Mouse (Mus musculus): Measurements from ENCODE around the gene D13Ertd608e. TPM values are rescaled to one million over a fixed set of nuclear protein-coding genes. Genes with fewer than 3 reads are reported as not detected.
"Not testable (repeated sequence)": the region's sequence is repeated elsewhere in the genome, so short reads cannot be mapped to it uniquely, and the experiment has no call there.

The D13Ertd608e gene
- total RNA-seq (2014; fragmentation: Nextera tagmentation) (not detected in 2 replicates), total RNA-seq (2017) (not detected in 2 replicates), polyA plus RNA-seq (2012) (not detected in 2 replicates)

GRCm38 (mm10) chr13:119835320-119836056 is at the start of gene D13Ertd608e:
Gene D13Ertd608e, plus strand, starts transcription at chr13:119836006.
- H3K9me3 ChIP-seq (replicated peaks); H3K27me3 ChIP-seq (ENCODE audit: insufficient read depth, low read length); DNase-seq (ENCODE audit: low spot score); H3K4me3 ChIP-seq (ENCODE audit: low read depth, low read length); H3K36me3 ChIP-seq (replicated peaks); H3K4me1 ChIP-seq (ENCODE audit: insufficient read depth, low read depth, low read length); ATAC-seq (ENCODE audit: extremely low read depth, insufficient number of reproducible peaks, low FRiP score, poor library complexity, severe bottlenecking): not testable (repeated sequence)

- Histone ChIP-seq H3K9me3 (replicated peaks) (no peaks in the 10 kb centered on the region), H3K27me3 (ENCODE audit: insufficient read depth, low read length) (no peaks in the 10 kb centered on the region), H3K4me3 (ENCODE audit: low read depth, low read length) (peak overlapping the region; percentile 84), H3K4me1 (ENCODE audit: insufficient read depth, low read depth, low read length) (peaks cover 24% of the 10 kb centered on the region), H3K36me3 (replicated peaks) (peaks cover 35% of the 10 kb centered on the region)
- peak; percentile 57 for DNase-seq (ENCODE audit: low spot score)
- ATAC-seq (ENCODE audit: extremely low read depth, insufficient number of reproducible peaks, low FRiP score, poor library complexity, severe bottlenecking) = peak; percentile 70
- no peak for TF ChIP-seq GATA1 (IDR thresholded peaks at IDR 0.05; ENCODE audit: borderline replicate concordance, low read length)
- no peak for TF ChIP-seq TAL1 (conservative IDR thresholded peaks at IDR 0.05; ENCODE audit: low read depth, low read length)
- TF ChIP-seq GATA2 (IDR thresholded peaks at IDR 0.05; ENCODE audit: borderline replicate concordance, low read depth, low read length) = no peak
- TF ChIP-seq POLR2AphosphoS5 (IDR thresholded peaks at IDR 0.05; ENCODE audit: insufficient replicate concordance, low read depth, low read length) = no peak
- no peak for TF ChIP-seq CTCF (IDR thresholded peaks at IDR 0.05; ENCODE audit: low read depth, low read length)
These were observed 45.7 kb upstream of the D13Ertd608e start for GRCm38 (mm10) chr13:119789851-119790717.

GRCm38 (mm10) chr13:119790761-119791579 is 44.8 kb upstream of the D13Ertd608e start, which contains the start of gene Zfp131:
Gene Zfp131, minus strand, starts transcription at chr13:119790889.
- TF ChIP-seq POLR2AphosphoS5 (IDR thresholded peaks at IDR 0.05; ENCODE audit: insufficient replicate concordance, low read depth, low read length) (no peak), TAL1 (conservative IDR thresholded peaks at IDR 0.05; ENCODE audit: low read depth, low read length) (no peak), CTCF (IDR thresholded peaks at IDR 0.05; ENCODE audit: low read depth, low read length) (no peak), GATA2 (IDR thresholded peaks at IDR 0.05; ENCODE audit: borderline replicate concordance, low read depth, low read length) (no peak), GATA1 (IDR thresholded peaks at IDR 0.05; ENCODE audit: borderline replicate concordance, low read length) (no peak)
- ATAC-seq (ENCODE audit: extremely low read depth, insufficient number of reproducible peaks, low FRiP score, poor library complexity, severe bottlenecking) (peak; percentile 91), DNase-seq (ENCODE audit: low spot score) (peak; percentile 91)
- H3K4me1 ChIP-seq (ENCODE audit: insufficient read depth, low read depth, low read length) = peaks cover 24% of the 10 kb centered on the region
- no peaks in the 10 kb centered on the region for H3K9me3 ChIP-seq (replicated peaks)
- peaks cover 26% of the 10 kb centered on the region for H3K36me3 ChIP-seq (replicated peaks)
- peak within 1 kb of the TSS; percentile 84 for H3K4me3 ChIP-seq (ENCODE audit: low read depth, low read length)
- no peaks in the 10 kb centered on the region for H3K27me3 ChIP-seq (ENCODE audit: insufficient read depth, low read length)

GRCm38 (mm10) chr13:119791580-119792135 is 44.1 kb upstream of the D13Ertd608e start:
- H3K4me3 ChIP-seq (ENCODE audit: low read depth, low read length) = peak overlapping the region; percentile 84
- no peaks in the 10 kb centered on the region for H3K9me3 ChIP-seq (replicated peaks)
- H3K27me3 ChIP-seq (ENCODE audit: insufficient read depth, low read length) = no peaks in the 10 kb centered on the region
- peak; percentile 11 for DNase-seq (ENCODE audit: low spot score)
- peaks cover 20% of the 10 kb centered on the region for H3K36me3 ChIP-seq (replicated peaks)
- H3K4me1 ChIP-seq (ENCODE audit: insufficient read depth, low read depth, low read length) = peaks cover 23% of the 10 kb centered on the region
- no peak for ATAC-seq (ENCODE audit: extremely low read depth, insufficient number of reproducible peaks, low FRiP score, poor library complexity, severe bottlenecking)
- TF ChIP-seq TAL1 (conservative IDR thresholded peaks at IDR 0.05; ENCODE audit: low read depth, low read length) (no peak), GATA1 (IDR thresholded peaks at IDR 0.05; ENCODE audit: borderline replicate concordance, low read length) (no peak), CTCF (IDR thresholded peaks at IDR 0.05; ENCODE audit: low read depth, low read length) (no peak), GATA2 (IDR thresholded peaks at IDR 0.05; ENCODE audit: borderline replicate concordance, low read depth, low read length) (no peak), POLR2AphosphoS5 (IDR thresholded peaks at IDR 0.05; ENCODE audit: insufficient replicate concordance, low read depth, low read length) (no peak)

GRCm38 (mm10) chr13:119792791-119793404 is 42.9 kb upstream of the D13Ertd608e start:
- ATAC-seq (ENCODE audit: extremely low read depth, insufficient number of reproducible peaks, low FRiP score, poor library complexity, severe bottlenecking) (no peak), DNase-seq (ENCODE audit: low spot score) (no peak)
- H3K27me3 ChIP-seq (ENCODE audit: insufficient read depth, low read length) = no peaks in the 10 kb centered on the region
- H3K4me3 ChIP-seq (ENCODE audit: low read depth, low read length) = no peak overlapping the region
- H3K9me3 ChIP-seq (replicated peaks) = no peaks in the 10 kb centered on the region
- H3K4me1 ChIP-seq (ENCODE audit: insufficient read depth, low read depth, low read length) = peaks cover 18% of the 10 kb centered on the region
- TF ChIP-seq GATA1 (IDR thresholded peaks at IDR 0.05; ENCODE audit: borderline replicate concordance, low read length) = no peak
- TF ChIP-seq TAL1 (conservative IDR thresholded peaks at IDR 0.05; ENCODE audit: low read depth, low read length) = no peak
- TF ChIP-seq CTCF (IDR thresholded peaks at IDR 0.05; ENCODE audit: low read depth, low read length) = no peak
- TF ChIP-seq POLR2AphosphoS5 (IDR thresholded peaks at IDR 0.05; ENCODE audit: insufficient replicate concordance, low read depth, low read length) = no peak
- no peak for TF ChIP-seq GATA2 (IDR thresholded peaks at IDR 0.05; ENCODE audit: borderline replicate concordance, low read depth, low read length)
- peaks cover 12% of the 10 kb centered on the region for H3K36me3 ChIP-seq (replicated peaks)

All from G1E (cell line).